Mouse (Mus musculus) ES-E14 (cell line): Measurements from ENCODE around the gene Tspan32. TPM values are rescaled to one million over a fixed set of nuclear protein-coding genes. Genes with fewer than 3 reads are reported as not detected.

ENCODE experiments used
- DNase-seq: peaks from one replicate; pipeline ENCODE4 v3.0.0-alpha.2; 2013; ENCODE audit warnings: low read depth, low spot score
- H3K27ac ChIP-seq: 2 replicates; pipeline ENCODE4 v1.5.1; 2012; ENCODE audit warnings: low read depth, mild to moderate bottlenecking, low read length, moderate library complexity, mixed read lengths; ENCODE audit not compliant: poor library complexity, insufficient read depth, severe bottlenecking
- H3K36me3 ChIP-seq: 2 replicates; pipeline ENCODE4 v1.6.1; 2012; ENCODE audit warnings: mild to moderate bottlenecking, low read length, moderate library complexity, mixed read lengths; ENCODE audit not compliant: control insufficient read depth, poor library complexity, insufficient read depth, severe bottlenecking
- H3K4me1 ChIP-seq, 2 experiments: fragments of 150-350 bp in 1 of 2; sonication (generic) in 1 of 2; 2 replicates each; pipeline ENCODE4 v1.6.1; 2012; ENCODE audit warnings: low read length in 2 of 2, mild to moderate bottlenecking in 1 of 2, mixed read lengths in 1 of 2; ENCODE audit not compliant: control insufficient read depth in 2 of 2, insufficient read depth in 2 of 2, poor library complexity in 1 of 2
- H3K4me3 ChIP-seq, 2 experiments: fragments of 150-350 bp in 1 of 2; sonication (generic) in 1 of 2; 2 replicates each; pipeline ENCODE4 v1.5.1; 2012; ENCODE audit warnings: low read length in 2 of 2, low read depth in 1 of 2, mild to moderate bottlenecking in 1 of 2, mixed read lengths in 1 of 2; ENCODE audit not compliant: insufficient read depth in 1 of 2, poor library complexity in 1 of 2, severe bottlenecking in 1 of 2
- H3K9ac ChIP-seq: 2 replicates; pipeline ENCODE4 v1.6.1; 2012; ENCODE audit warnings: low read depth, mild to moderate bottlenecking, low read length, mixed read lengths; ENCODE audit not compliant: poor library complexity, insufficient read depth, severe bottlenecking
- H3K9me3 ChIP-seq: fragments of 150-350 bp; sonication (generic); 2 replicates; pipeline ENCODE4 v1.6.1; 2012; ENCODE audit warnings: low read depth, mild to moderate bottlenecking, low read length; ENCODE audit not compliant: control insufficient read depth, insufficient read depth
- CHD2 ChIP-seq: IDR thresholded peaks from 2 replicates; pipeline ENCODE4 v1.6.1; 2014; ENCODE audit warnings: mild to moderate bottlenecking, low read depth, low read length, inconsistent platforms
- HCFC1 ChIP-seq: IDR thresholded peaks from 2 replicates; pipeline ENCODE4 v1.6.1; 2012; ENCODE audit warnings: low read length, inconsistent platforms, borderline replicate concordance; ENCODE audit not compliant: insufficient read depth
- MAFK ChIP-seq: IDR thresholded peaks from 2 replicates; pipeline ENCODE4 v1.6.1; 2014; ENCODE audit warnings: mild to moderate bottlenecking, low read depth, low read length, inconsistent platforms; ENCODE audit not compliant: insufficient read depth
- ZC3H11A ChIP-seq: IDR thresholded peaks from 2 replicates; pipeline ENCODE4 v1.6.1; 2012; ENCODE audit warnings: low read depth, mild to moderate bottlenecking, inconsistent platforms, low read length, borderline replicate concordance
- ZNF384 ChIP-seq: IDR thresholded peaks from 2 replicates; pipeline ENCODE4 v1.6.1; 2012; ENCODE audit warnings: low read depth, low read length, inconsistent platforms
- in situ Hi-C, 2 experiments: fragments of 600-800 bp; cut with MboI; formaldehyde crosslinking; loops; one replicate each; pipeline ENCODE4 v1.15.1; 2025; ENCODE audit warnings: low sequenced_read_pairs in 2 of 2, inconsistent platforms in 1 of 2; ENCODE audit not compliant: unreplicated experiment in 2 of 2
- total RNA-seq: library from RNA; depleted of rRNA; stranded (reverse); fragments of 300-350 nt; gene quantifications from 2 replicates; pipeline ENCODE4 v1.2.3, GENCODE M21; 2012

Gene Tspan32
- total RNA-seq, 1 experiment: 4.3 TPM

- in situ Hi-C loops: no loop called here
- no peaks in the 10 kb centered on the region for H3K36me3 ChIP-seq
Observed at GRCm38 (mm10) chr7:143025496-143025895, 20.6 kb downstream of the Tspan32 start.

DNA sequence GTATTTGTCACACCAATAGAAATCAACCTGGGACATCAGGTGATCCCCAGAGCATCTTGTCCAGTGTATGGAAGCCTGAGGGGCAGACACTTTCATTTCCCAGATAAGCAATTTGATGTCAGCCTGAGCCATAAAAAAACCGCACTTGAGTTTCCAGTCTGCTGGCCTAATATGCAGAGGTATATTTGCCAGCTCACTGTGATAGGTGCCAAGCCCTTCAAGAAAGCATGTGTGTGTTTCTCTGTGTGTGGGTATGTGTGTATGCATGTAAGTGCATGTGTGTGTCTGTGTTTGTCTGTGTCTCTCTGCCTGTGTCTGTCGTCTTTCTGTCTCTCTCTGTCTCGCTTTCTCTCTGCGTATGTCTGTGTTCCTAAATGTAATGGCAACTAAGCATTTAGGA, 22.4 kb downstream of the Tspan32 start:
- in situ Hi-C loops: no loop called here
- Histone ChIP-seq H3K36me3 (no peaks in the 10 kb centered on the region), H3K4me1 (no peaks in the 10 kb centered on the region), H3K9me3 (no peaks in the 10 kb centered on the region), H3K27ac (no peak overlapping the region), H3K4me3 (no peak overlapping the region), H3K9ac (no peak overlapping the region)
- TF ChIP-seq MAFK (no peak), CHD2 (no peak), ZC3H11A (no peak), ZNF384 (no peak), HCFC1 (no peak)
- no peak for DNase-seq

More at GRCm38 (mm10) chr7:143025496-143025895, 20.6 kb downstream of the Tspan32 start:
- Histone ChIP-seq H3K4me1 (no peaks in the 10 kb centered on the region), H3K27ac (no peak overlapping the region), H3K4me3 (no peak overlapping the region), H3K9ac (no peak overlapping the region), H3K9me3 (no peaks in the 10 kb centered on the region)
- DNase-seq: no peak
- no peak for TF ChIP-seq MAFK
- no peak for TF ChIP-seq ZC3H11A
- TF ChIP-seq CHD2: no peak
- no peak for TF ChIP-seq ZNF384
- TF ChIP-seq HCFC1: no peak

- in situ Hi-C loops: no loop called here
- Histone ChIP-seq H3K4me3 (no peak overlapping the region), H3K36me3 (no peaks in the 10 kb centered on the region), H3K9ac (no peak overlapping the region), H3K4me1 (no peaks in the 10 kb centered on the region), H3K9me3 (no peaks in the 10 kb centered on the region), H3K27ac (no peak overlapping the region)
- TF ChIP-seq HCFC1 (no peak), ZNF384 (no peak), MAFK (no peak), ZC3H11A (no peak), CHD2 (no peak)
- no peak for DNase-seq
Observed at GRCm38 (mm10) chr7:143031816-143032215, 27.0 kb downstream of the Tspan32 start.

GRCm38 (mm10) chr7:143033581-143033980, 28.7 kb downstream of the Tspan32 start:
- no peak overlapping the region for H3K9ac ChIP-seq
- no peak overlapping the region for H3K27ac ChIP-seq
- TF ChIP-seq MAFK (no peak), CHD2 (no peak), ZC3H11A (no peak), HCFC1 (no peak), ZNF384 (no peak)
- DNase-seq: no peak
- H3K4me3 ChIP-seq: no peak overlapping the region
- H3K4me1 ChIP-seq: no peaks in the 10 kb centered on the region
- in situ Hi-C loops: no loop called here
- no peaks in the 10 kb centered on the region for H3K36me3 ChIP-seq
- H3K9me3 ChIP-seq: no peaks in the 10 kb centered on the region

DNA sequence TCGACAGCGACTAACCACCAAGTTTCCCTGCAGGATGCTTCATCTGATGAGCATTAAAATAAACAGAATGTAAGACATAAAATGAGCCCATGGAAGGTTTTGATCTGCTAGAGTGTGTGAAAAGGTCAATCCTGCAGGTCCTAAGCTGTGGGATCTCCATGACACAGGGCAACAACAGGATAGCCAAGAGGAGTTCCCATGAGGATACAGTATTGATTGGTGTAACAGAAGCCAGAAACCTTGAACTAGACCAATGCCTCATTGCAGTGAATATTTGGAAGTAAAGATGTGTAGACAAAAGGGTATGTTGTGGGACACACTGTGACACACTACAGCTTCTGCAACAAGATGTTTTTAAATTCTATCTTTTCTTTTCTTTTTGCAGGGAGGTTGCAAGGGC, 29.3 kb downstream of the Tspan32 start:
- Histone ChIP-seq H3K4me3 (no peak overlapping the region), H3K9me3 (no peaks in the 10 kb centered on the region), H3K9ac (no peak overlapping the region), H3K36me3 (no peaks in the 10 kb centered on the region), H3K27ac (no peak overlapping the region), H3K4me1 (no peaks in the 10 kb centered on the region)
- no peak for DNase-seq
- TF ChIP-seq HCFC1: no peak
- no peak for TF ChIP-seq CHD2
- TF ChIP-seq ZNF384: no peak
- no peak for TF ChIP-seq MAFK
- no peak for TF ChIP-seq ZC3H11A
- in situ Hi-C loops: no loop called here
